Mouse (Mus musculus): ENCODE measurements at regions not wholly inside any gene's neighbourhood (a gene's known extent, or its start where the extent isn't known, plus 50 kb on each side); places are given as distances from the start of the nearest gene placed in this dataset.

- no peak for DNase-seq (ENCODE audit: low read depth)
These were observed 56.4 kb upstream of the Adra2c start for GRCm38 (mm10) chr5:35221451-35222305.

- DNase-seq (ENCODE audit: low read depth) = no peak
These were observed 61.8 kb upstream of the Adra2c start for GRCm38 (mm10) chr5:35216271-35216670.

DNA sequence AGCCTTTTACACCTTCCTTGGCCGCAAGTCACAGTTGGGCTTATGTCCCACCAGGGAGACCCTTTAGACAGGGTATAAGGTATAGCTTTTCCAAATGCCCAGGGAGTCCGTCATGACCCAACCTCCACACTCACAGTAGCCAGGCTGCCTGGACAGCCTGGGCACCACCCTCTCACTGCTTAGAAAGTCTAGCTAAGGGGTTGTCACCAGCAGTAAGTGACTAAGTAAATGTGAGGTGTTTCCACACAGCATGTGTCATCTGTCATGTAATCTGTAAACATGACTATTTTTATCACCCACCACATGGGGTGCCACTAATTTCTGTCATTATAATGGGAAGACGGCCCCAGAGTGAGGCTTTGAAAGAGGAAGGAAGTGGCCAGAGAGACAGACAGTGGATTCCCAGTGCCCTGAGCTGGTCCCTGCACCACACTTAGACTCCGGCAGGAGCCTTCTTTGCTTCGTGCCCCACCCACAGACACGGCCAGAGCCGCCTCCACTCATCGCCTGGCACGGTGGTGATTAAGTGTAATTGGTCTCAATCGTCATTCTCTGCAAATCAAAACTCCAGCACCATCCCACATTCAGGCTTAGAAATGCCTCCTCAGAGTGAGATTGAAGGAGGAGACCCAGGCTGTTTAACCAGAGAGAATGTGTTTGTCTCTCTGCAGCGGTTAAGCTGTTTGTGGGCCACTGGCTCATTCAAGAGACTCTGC is 62.5 kb upstream of the Adra2c start:
- peak; percentile 46 for DNase-seq (ENCODE audit: low read depth)

GRCm38 (mm10) chr5:35215007-35215406 is 63.1 kb upstream of the Adra2c start:
- no peak for DNase-seq (ENCODE audit: low read depth)

GRCm38 (mm10) chr5:35209348-35209747 is 68.8 kb upstream of the Adra2c start:
- DNase-seq (ENCODE audit: low read depth) = no peak

DNA sequence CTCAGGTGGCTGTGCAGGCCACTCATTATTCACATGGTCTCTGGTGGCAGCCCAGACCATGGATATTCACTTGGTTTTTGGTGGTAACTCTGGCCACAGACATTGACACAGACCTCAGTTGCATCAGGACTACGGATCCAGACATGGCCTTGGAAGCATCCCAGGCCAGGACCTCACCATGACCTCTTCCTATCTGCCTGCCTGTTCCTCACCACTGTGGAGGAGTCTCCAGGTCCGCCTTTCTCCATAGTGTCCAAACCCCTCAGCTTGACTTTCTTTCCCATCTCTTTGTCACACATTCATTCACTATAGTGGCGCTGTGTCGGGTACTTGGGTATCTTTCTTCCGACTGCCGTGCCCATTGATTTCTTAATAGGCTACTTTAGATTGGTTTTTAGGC is 74.1 kb upstream of the Adra2c start:
- no peak for DNase-seq (ENCODE audit: low read depth)

DNA sequence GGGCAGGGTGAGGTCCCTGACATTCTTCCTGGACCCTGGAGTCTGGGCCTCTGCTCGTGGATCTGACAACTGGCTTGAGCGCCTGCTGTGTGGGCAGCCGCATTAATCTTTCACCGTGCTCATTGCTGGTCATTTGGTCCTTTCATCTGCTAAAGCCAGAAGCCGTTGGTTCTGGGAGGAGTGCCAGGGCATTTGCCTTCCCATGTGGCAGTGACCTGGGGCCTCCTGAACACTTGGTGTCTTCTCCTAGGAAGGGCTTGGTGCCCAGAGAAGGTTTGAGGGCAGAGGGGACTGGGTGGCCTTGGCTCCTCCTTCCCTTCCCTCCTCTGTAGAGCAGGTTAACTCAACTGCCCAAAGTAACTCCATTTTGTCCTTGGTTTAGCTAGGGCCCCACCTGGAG is 79.7 kb upstream of the Adra2c start:
- no peak for DNase-seq (ENCODE audit: low read depth)

GRCm38 (mm10) chr5:35189113-35189797 is 83.7 kb upstream of the Lrpap1 start:
- no peak for DNase-seq (ENCODE audit: low read depth)

- no peak for DNase-seq (ENCODE audit: low read depth)
These were observed 80.3 kb upstream of the Lrpap1 start for GRCm38 (mm10) chr5:35185826-35186225.

GRCm38 (mm10) chr5:35185289-35185688 is 79.7 kb upstream of the Lrpap1 start:
- no peak for DNase-seq (ENCODE audit: low read depth)

- no peak for DNase-seq (ENCODE audit: low read depth)
These were observed 77.9 kb upstream of the Lrpap1 start for GRCm38 (mm10) chr5:35183418-35183817.

DNA sequence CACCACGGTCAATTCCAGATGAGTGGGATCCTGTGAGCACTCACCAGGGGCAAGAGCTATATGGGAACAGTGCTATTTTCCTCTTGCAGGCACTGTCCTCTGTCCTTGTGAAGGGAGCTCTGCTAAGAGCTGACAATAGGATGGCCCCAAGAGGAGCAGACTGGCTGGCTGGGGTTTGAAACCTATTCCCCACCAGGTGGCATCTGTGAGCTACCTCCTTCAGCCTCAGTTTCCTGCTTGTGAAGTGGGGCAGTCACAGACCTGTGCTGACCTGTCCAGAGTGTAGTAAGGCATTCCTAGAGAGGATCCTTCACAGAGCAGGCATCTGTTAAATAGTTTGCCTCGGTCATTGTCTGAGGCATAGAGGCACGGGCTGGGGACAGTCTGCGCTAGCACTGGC is 71.8 kb upstream of the Lrpap1 start:
- no peak for DNase-seq (ENCODE audit: low read depth)

DNA sequence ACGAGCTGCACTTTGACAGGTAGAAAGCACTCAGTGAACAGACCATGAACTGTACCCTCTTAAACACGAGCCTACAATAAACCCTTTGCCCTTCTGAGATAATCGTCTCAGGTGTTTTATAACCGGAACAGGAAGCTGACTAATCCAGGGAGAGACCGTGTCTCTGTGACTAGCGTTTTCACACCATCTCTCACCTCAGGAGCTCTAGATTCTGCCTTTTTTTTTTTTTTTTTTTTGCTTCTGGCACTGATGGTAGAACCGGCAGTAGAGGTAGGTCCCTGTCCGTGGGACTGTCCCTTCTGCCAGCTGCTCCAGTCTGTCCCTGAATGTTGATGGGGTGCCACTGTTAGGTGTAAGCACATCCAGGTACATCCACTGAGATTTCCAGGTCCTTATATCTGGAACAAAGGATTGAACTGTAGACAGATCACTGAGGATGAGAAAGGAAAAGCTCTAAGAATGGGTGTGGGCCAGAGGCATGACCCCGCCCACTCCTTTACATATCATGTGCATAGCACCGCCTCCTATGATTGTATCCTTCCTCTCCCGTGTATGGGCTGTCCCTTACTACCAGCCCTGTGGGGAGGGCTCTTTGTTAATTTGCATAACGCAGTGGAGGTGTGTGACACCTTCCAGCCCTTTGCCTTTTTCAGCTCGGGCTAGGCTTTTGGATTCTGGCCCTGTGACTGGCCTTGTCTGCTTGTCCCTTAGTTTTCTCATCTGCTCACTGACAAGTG is 70.7 kb upstream of the Lrpap1 start:
- DNase-seq (ENCODE audit: low read depth) = peak; percentile 15

GRCm38 (mm10) chr5:35174318-35174717 is 68.8 kb upstream of the Lrpap1 start:
- DNase-seq (ENCODE audit: low read depth) = no peak

DNA sequence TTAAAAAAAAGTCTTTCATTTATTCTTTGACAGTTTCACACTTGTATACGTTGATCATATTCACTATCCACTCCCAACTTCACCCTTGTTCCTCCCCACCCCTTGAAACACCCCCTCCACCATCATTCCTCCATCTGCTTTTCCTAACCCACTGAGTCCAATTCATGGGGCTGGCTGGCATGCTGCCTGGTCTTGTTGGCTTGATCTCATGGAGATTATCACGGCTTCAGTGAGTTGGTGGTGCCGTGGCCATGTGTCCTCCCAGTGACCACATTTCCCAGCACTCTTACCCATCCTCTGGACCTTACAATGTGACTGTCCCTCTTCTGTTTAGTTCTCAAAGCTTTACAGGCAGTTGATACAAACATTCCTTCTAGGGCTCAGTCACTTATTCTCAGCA is 65.8 kb upstream of the Lrpap1 start:
- no peak for DNase-seq (ENCODE audit: low read depth)

- DNase-seq (ENCODE audit: low read depth) = no peak
These were observed 65.0 kb upstream of the Lrpap1 start for GRCm38 (mm10) chr5:35170369-35171130.

DNA sequence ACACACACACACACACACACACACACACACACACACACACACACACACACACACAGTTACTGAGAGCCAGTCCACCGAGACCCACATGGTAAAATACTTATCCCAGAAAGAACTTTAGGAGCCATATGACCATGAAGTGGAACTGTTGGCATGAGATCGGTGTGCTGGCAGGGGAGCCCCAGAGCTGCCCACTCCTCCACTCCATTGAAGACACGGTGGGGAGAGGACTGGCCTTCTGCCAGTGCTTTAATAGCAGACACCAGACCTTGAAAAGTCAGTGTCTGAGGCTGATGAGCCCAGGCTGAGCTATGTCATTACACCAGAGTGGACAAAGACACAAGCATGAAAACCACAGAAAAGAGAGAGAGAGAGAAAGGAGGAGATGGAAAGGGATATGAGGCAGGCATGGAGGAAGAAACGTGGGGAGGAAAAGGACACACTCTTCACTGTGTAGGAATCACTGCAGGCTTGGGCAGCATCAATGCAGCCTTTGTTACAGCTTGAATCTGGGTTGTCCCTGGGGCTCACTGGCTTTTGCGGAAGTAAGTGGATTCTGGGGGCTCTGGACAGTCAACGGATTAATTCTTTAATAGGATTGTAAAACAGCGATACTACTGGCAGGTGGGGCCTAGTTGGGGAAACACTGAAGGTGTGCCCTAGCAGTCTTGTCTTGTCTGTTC is 64.2 kb upstream of the Lrpap1 start:
- DNase-seq (ENCODE audit: low read depth) = no peak

DNA sequence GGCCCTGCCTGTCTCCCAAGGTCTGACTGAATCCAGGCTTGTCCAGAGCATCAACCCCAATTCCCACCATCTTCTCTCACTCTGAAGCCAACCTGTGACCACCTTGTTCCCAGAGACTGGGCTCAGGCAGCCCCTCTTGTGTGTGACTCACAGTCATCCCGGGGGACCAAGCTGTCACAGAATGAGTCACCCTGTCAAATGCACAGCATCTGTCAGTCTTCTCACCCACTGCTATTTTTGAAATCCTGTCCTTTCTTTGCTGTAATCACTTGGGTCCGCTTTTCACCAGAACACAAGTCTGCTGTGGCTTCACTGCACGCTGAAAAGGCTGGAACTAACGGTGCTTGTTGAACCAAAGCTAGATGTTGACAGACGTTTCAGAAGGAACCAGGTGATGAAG is 63.3 kb upstream of the Lrpap1 start:
- DNase-seq (ENCODE audit: low read depth) = no peak

DNA sequence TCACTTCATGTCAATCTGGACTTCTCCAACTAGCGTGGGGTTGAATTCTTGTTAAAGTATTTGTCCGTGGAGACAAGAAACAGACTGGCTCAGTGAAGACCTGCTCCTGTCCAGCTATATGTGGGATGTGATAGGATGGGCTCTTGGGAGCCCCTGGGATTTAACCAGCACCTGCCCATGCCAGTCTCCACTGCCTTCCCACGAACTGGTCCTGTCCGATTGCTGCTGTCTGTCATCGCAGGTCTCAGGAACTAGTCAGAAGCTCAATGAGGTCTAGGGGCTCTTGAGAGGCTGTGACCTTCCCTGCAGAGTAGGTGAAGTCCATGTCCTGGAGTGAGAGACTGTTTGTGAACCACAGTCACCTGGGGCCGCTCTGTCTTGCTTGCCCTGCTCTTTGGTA is 62.8 kb upstream of the Lrpap1 start:
- DNase-seq (ENCODE audit: low read depth) = no peak

DNA sequence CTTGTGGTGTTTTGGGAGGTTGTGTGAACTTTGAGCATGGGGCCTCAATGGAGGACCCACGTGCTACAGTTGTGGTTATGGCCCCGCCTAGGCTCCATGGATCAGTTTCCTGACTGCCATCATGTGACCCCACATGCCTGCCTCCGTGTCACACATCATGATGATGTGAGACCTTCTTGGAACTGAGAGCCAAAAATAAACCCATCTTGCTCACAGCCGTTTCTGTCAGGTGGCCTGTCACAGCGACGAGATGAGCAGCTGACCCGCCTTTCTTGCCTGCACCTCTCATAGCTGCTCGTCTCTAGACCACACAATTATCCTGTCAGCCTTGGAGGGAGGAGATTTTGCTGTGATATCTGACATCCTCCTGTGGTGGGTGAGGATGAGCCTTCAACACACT is 60.4 kb upstream of the Lrpap1 start:
- DNase-seq (ENCODE audit: low read depth) = no peak

DNA sequence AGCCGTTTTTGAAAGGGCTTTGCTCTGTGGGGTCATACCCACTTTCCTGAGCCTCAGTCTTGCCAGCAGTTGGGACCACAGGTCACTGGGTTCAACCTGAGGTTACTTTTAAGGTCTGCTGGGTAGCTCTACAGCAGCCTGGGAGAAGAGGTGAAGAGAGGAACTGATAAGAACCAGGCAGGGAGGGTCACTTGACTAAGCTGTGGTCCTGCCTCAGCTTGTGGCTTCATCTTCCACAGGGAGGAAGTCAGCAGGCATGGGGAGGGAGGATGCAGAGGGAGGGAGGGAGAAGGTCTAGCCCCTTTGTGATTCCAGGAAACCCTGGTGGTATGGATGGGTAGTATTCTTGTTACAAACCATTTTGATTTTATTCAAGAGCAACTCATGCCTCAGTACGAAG is 59.9 kb upstream of the Lrpap1 start:
- DNase-seq (ENCODE audit: low read depth) = no peak

All from 416B (cell line).